Mouse (Mus musculus): ENCODE measurements around the gene Gucy2g. TPM values are rescaled to one million over a fixed set of nuclear protein-coding genes. Genes with fewer than 3 reads are reported as not detected.

The Gucy2g gene
- polyA plus RNA-seq, 1 experiment from 2014 or later = 0.06 TPM

DNA sequence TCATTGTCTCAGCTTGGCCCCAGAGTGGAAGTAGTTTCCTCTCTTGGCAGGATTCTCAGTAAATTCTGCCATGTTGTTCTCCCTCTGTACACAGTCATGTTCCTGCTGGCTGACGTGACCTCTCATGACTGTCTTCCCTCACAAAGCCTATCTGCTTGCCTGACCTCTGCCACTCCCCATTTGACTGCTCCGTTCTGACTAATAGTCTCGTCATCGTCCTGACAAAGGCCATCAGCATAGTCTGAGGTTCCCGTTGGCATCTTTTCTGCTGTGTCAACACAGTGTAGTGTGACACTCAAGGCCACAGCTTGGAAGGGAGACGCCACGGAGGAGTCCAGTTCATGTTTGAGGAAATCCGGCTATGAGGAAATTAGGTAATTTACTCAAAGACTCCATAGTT lies 8.9 kb downstream of the Gucy2g start:
- H3K4me2 ChIP-seq (ENCODE audit: low read length) = no peak overlapping the region
- no peak overlapping the region for H3K27ac ChIP-seq (ENCODE audit: low read depth, low read length)
- 55% methylated on average over 8 of the region's 8 CpGs for WGBS
- no peaks in the 10 kb centered on the region for H3K36me3 ChIP-seq (ENCODE audit: control insufficient read depth, insufficient read depth, low read length)
- no peaks in the 10 kb centered on the region for H3K27me3 ChIP-seq (replicated peaks; ENCODE audit: control insufficient read depth, insufficient read depth, low read length)
- H3K4me1 ChIP-seq (ENCODE audit: control insufficient read depth, insufficient read depth, low read depth, low read length) = no peaks in the 10 kb centered on the region
- H3K9me3 ChIP-seq (ENCODE audit: control insufficient read depth, low read length) = no peaks in the 10 kb centered on the region
- no peak overlapping the region for H3K9ac ChIP-seq (ENCODE audit: low read depth, low read length)
- no peak overlapping the region for H3K4me3 ChIP-seq (ENCODE audit: low read length)
- ATAC-seq = no peak

DNA sequence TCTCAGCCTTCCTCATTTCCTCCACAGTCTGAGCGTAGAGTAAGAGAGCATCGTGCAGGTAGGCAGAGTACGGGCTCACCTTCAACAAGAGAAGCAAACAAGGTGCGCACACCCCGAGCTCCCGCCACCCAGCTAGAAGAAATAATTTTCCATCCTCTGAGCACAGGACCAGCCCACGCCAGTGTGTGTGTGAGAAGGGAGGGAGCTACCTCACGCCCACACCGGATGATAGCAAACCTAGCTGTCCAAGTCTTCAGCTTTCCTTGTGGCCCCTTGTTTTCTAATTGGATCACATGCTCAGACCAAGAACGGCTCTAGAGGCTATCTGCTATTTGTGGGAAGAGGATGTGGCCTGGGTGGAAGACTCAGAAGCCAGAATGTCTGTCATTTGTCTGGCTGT lies 10.0 kb downstream of the Gucy2g start:
- no peak for ATAC-seq
- H3K9me3 ChIP-seq (ENCODE audit: control insufficient read depth, low read length) = no peaks in the 10 kb centered on the region
- H3K27ac ChIP-seq (ENCODE audit: low read depth, low read length) = no peak overlapping the region
- 78% methylated on average over 10 of the region's 10 CpGs for WGBS
- no peak overlapping the region for H3K9ac ChIP-seq (ENCODE audit: low read depth, low read length)
- no peaks in the 10 kb centered on the region for H3K27me3 ChIP-seq (replicated peaks; ENCODE audit: control insufficient read depth, insufficient read depth, low read length)
- no peaks in the 10 kb centered on the region for H3K4me1 ChIP-seq (ENCODE audit: control insufficient read depth, insufficient read depth, low read depth, low read length)
- no peak overlapping the region for H3K4me2 ChIP-seq (ENCODE audit: low read length)
- H3K4me3 ChIP-seq (ENCODE audit: low read length) = no peak overlapping the region
- H3K36me3 ChIP-seq (ENCODE audit: control insufficient read depth, insufficient read depth, low read length) = no peaks in the 10 kb centered on the region

DNA sequence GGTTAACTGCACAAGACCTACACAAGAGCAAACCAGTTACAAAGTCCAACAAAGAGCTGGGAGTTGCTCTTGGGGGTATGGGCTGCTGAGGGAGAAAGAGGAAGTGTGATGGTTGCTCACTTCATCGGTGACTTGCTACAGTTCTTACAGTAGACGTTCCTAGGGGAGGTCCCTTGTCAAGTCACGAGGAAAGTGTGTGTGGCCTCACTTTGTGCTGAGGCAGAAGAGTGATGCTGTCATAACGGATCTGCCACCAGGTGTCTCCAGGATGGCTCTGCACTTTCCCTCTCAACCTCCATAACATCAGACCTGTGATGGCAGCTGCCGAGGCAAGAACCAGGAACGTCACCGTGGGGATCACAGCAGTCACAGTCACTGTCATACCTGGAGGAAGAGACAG lies 13.9 kb downstream of the Gucy2g start:
- H3K27me3 ChIP-seq (replicated peaks; ENCODE audit: control insufficient read depth, insufficient read depth, low read length) = no peaks in the 10 kb centered on the region
- H3K9ac ChIP-seq (ENCODE audit: low read depth, low read length) = no peak overlapping the region
- no peaks in the 10 kb centered on the region for H3K36me3 ChIP-seq (ENCODE audit: control insufficient read depth, insufficient read depth, low read length)
- no peak for ATAC-seq
- no peak overlapping the region for H3K4me3 ChIP-seq (ENCODE audit: low read length)
- no peaks in the 10 kb centered on the region for H3K4me1 ChIP-seq (ENCODE audit: control insufficient read depth, insufficient read depth, low read depth, low read length)
- H3K4me2 ChIP-seq (ENCODE audit: low read length) = no peak overlapping the region
- H3K9me3 ChIP-seq (ENCODE audit: control insufficient read depth, low read length) = no peaks in the 10 kb centered on the region
- H3K27ac ChIP-seq (ENCODE audit: low read depth, low read length) = no peak overlapping the region
- 89% methylated on average over 7 of the region's 7 CpGs for WGBS

DNA sequence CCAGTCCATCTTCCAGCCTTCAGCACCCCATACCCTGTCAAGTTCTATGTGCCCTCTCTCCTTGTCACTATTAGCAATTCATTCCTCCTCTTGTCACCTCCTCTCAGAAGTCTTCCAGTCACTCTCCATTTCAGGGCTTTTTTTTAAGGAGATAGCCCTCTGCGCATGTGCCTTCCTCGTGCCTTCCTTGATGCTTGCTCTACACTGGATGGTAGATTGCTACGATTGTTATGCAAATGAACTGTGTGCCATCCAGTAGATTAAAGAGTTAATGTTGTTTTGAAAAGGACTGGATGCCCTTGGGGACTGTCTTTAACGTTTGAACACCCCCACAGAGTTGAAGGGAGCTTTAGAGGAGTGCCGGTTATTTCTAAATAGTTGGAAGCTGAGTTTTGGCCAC lies 14.4 kb downstream of the Gucy2g start:
- no peaks in the 10 kb centered on the region for H3K9me3 ChIP-seq (ENCODE audit: control insufficient read depth, low read length)
- H3K36me3 ChIP-seq (ENCODE audit: control insufficient read depth, insufficient read depth, low read length) = no peaks in the 10 kb centered on the region
- no peak overlapping the region for H3K4me2 ChIP-seq (ENCODE audit: low read length)
- no peak overlapping the region for H3K27ac ChIP-seq (ENCODE audit: low read depth, low read length)
- no peak overlapping the region for H3K9ac ChIP-seq (ENCODE audit: low read depth, low read length)
- H3K4me1 ChIP-seq (ENCODE audit: control insufficient read depth, insufficient read depth, low read depth, low read length) = no peaks in the 10 kb centered on the region
- no peak overlapping the region for H3K4me3 ChIP-seq (ENCODE audit: low read length)
- H3K27me3 ChIP-seq (replicated peaks; ENCODE audit: control insufficient read depth, insufficient read depth, low read length) = no peaks in the 10 kb centered on the region
- no peak for ATAC-seq
- 56% methylated on average over 5 of the region's 5 CpGs for WGBS

DNA sequence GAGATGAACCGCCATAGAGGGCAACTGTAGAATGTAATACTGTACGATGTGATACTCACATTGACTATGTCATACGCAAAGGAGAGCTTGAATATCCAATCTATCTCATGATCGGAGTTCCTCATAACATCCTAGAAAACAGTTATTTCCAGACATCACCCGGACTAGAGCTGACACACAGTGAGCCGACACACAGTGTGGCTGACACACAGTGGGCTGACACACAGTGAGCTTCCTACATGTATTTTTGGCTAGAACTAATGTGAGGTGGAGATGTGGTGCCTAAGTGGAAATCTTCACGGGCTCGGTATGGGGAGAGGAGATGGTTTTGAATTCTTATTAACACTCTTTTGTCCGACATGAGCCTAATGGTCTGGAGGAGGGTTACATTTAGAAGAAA lies 18.8 kb downstream of the Gucy2g start:
- 94% methylated on average over 9 of the region's 9 CpGs for WGBS
- Histone ChIP-seq H3K36me3 (ENCODE audit: control insufficient read depth, insufficient read depth, low read length) (no peaks in the 10 kb centered on the region), H3K9me3 (ENCODE audit: control insufficient read depth, low read length) (no peaks in the 10 kb centered on the region), H3K4me3 (ENCODE audit: low read length) (no peak overlapping the region), H3K9ac (ENCODE audit: low read depth, low read length) (no peak overlapping the region), H3K27ac (ENCODE audit: low read depth, low read length) (no peak overlapping the region), H3K27me3 (replicated peaks; ENCODE audit: control insufficient read depth, insufficient read depth, low read length) (no peaks in the 10 kb centered on the region), H3K4me2 (ENCODE audit: low read length) (no peak overlapping the region), H3K4me1 (ENCODE audit: control insufficient read depth, insufficient read depth, low read depth, low read length) (peaks cover 3% of the 10 kb centered on the region; the same call in 1 of the 2 replicates)
- no peak for ATAC-seq

DNA sequence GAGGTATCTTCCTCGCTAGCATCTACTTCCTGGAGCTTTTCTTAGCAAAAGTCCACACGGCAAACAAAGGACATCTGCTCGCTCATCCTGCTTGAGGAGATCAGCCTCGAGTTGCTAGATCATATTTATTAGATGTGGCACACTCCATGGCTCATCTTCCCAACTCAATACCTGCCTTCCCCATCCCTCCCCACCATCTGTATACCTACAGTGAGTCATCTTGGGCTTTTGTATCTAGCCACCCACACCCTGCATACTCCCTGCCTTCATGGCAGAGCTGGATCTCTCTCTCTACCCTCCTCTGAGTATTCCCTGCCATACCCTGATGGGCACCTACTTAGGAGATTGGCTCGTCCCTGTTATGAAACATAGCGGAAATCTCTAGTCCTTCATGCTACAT lies 19.8 kb downstream of the Gucy2g start:
- no peak overlapping the region for H3K4me3 ChIP-seq (ENCODE audit: low read length)
- no peak overlapping the region for H3K4me2 ChIP-seq (ENCODE audit: low read length)
- no peaks in the 10 kb centered on the region for H3K36me3 ChIP-seq (ENCODE audit: control insufficient read depth, insufficient read depth, low read length)
- no peaks in the 10 kb centered on the region for H3K9me3 ChIP-seq (ENCODE audit: control insufficient read depth, low read length)
- no peak overlapping the region for H3K27ac ChIP-seq (ENCODE audit: low read depth, low read length)
- no peak overlapping the region for H3K9ac ChIP-seq (ENCODE audit: low read depth, low read length)
- no peak for ATAC-seq
- peaks cover 3% of the 10 kb centered on the region; the same call in 1 of the 2 replicates for H3K4me1 ChIP-seq (ENCODE audit: control insufficient read depth, insufficient read depth, low read depth, low read length)
- 88% methylated on average over 6 of the region's 6 CpGs for WGBS
- H3K27me3 ChIP-seq (replicated peaks; ENCODE audit: control insufficient read depth, insufficient read depth, low read length) = no peaks in the 10 kb centered on the region

DNA sequence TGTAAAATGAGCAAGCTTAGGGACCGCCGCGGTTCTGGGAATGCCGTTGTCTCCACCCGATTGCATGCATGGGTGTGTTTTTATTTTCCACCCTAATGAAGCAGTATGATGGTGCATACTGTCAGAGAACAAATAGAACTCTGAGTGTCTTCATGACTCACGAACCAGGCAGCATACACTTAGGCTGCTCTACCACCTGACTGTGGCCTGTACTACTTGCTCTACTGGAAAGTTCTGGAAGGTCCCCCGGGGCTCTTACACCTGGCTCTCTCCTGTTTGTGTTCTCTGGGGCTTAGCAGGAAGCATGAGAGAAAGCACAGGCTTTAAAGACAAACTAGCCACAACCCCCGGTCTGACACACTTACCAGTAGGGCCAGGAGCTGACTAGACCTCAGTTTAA lies 21.7 kb downstream of the Gucy2g start:
- ATAC-seq = peak; percentile 12; the same call in 1 of the 2 replicates
- H3K27ac ChIP-seq (ENCODE audit: low read depth, low read length) = no peak overlapping the region
- 78% methylated on average over 8 of the region's 8 CpGs for WGBS
- no peaks in the 10 kb centered on the region for H3K9me3 ChIP-seq (ENCODE audit: control insufficient read depth, low read length)
- no peak overlapping the region for H3K9ac ChIP-seq (ENCODE audit: low read depth, low read length)
- H3K4me3 ChIP-seq (ENCODE audit: low read length) = no peak overlapping the region
- H3K27me3 ChIP-seq (replicated peaks; ENCODE audit: control insufficient read depth, insufficient read depth, low read length) = no peaks in the 10 kb centered on the region
- peaks cover 3% of the 10 kb centered on the region; the same call in 1 of the 2 replicates for H3K4me1 ChIP-seq (ENCODE audit: control insufficient read depth, insufficient read depth, low read depth, low read length)
- no peak overlapping the region for H3K4me2 ChIP-seq (ENCODE audit: low read length)
- H3K36me3 ChIP-seq (ENCODE audit: control insufficient read depth, insufficient read depth, low read length) = no peaks in the 10 kb centered on the region

DNA sequence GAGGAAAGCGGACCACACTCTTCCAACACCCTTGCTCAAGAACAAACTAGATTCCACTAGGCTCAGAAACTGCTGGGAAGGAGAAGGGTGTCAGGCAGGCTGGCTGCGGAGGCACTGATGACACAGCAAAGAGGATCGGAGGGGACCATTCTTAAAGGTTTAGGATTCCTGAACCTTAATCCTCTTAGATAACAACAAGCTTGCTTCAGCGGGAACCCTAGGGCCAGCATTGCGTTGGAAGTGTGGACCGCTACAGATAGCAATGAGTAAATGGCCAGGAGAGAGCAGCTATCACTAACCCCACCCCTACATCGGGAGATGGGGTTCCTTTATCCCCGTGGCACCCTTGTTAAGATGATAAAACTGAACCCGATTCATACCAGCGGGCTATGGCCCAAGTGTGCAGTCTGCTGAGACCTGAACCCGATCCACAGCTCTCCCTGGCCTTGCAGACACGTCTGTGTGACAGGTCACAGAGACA lies 22.3 kb downstream of the Gucy2g start:
- ATAC-seq = peak; percentile 46
- Histone ChIP-seq H3K27ac (ENCODE audit: low read depth, low read length) (no peak overlapping the region), H3K36me3 (ENCODE audit: control insufficient read depth, insufficient read depth, low read length) (no peaks in the 10 kb centered on the region), H3K4me3 (ENCODE audit: low read length) (peak overlapping the region; percentile 38), H3K9ac (ENCODE audit: low read depth, low read length) (peak overlapping the region; percentile 60), H3K4me2 (ENCODE audit: low read length) (peak overlapping the region; percentile 62), H3K9me3 (ENCODE audit: control insufficient read depth, low read length) (no peaks in the 10 kb centered on the region), H3K4me1 (ENCODE audit: control insufficient read depth, insufficient read depth, low read depth, low read length) (peaks cover 3% of the 10 kb centered on the region; the same call in 1 of the 2 replicates), H3K27me3 (replicated peaks; ENCODE audit: control insufficient read depth, insufficient read depth, low read length) (no peaks in the 10 kb centered on the region)
- WGBS = 22% methylated on average over 12 of the region's 12 CpGs

DNA sequence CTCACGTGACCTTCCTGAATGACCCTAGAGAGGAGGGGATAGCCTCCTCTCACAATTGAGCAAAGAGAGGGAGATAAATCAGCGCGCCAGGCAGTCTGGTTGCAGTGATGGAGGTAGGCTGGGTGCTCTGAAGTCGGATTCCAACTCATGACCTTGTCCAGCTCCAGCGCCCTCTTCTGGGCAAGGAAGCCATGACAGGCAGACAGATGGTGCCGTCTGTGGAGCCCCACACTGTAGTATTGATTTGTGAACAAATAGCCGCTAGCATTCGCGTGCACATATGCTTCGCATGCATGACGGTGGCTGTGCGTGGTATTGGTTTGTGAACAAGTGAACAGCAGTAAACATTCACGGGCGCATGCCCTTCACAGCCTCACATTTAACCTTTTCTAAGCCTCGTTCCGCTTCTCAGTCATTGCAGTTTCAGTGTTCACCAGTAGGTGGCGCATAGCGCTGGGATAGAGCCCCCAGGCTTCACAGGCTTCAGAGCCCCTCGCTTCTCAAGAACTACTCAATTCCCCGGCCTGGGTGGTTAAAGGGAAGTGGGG lies 22.8 kb downstream of the Gucy2g start:
- no peaks in the 10 kb centered on the region for H3K27me3 ChIP-seq (replicated peaks; ENCODE audit: control insufficient read depth, insufficient read depth, low read length)
- peak; percentile 89 for ATAC-seq

More for the DNA sequence above, 22.8 kb downstream of the Gucy2g start:
- Histone ChIP-seq H3K9ac (ENCODE audit: low read depth, low read length) (peak overlapping the region; percentile 60), H3K4me2 (ENCODE audit: low read length) (peak overlapping the region; percentile 62), H3K4me1 (ENCODE audit: control insufficient read depth, insufficient read depth, low read depth, low read length) (peaks cover 3% of the 10 kb centered on the region; the same call in 1 of the 2 replicates), H3K27ac (ENCODE audit: low read depth, low read length) (no peak overlapping the region), H3K4me3 (ENCODE audit: low read length) (peak overlapping the region; percentile 38), H3K36me3 (ENCODE audit: control insufficient read depth, insufficient read depth, low read length) (no peaks in the 10 kb centered on the region), H3K9me3 (ENCODE audit: control insufficient read depth, low read length) (no peaks in the 10 kb centered on the region)
- WGBS = 4% methylated on average over 20 of the region's 20 CpGs
